Mouse (Mus musculus): ENCODE results near the gene Prox2. TPM values are rescaled to one million over a fixed set of nuclear protein-coding genes. Genes with fewer than 3 reads are reported as not detected.

Prox2 gene
- total and polyA plus RNA-seq, 3 experiments, result 2.4 to 13.3 (median 4.5) TPM

DNA sequence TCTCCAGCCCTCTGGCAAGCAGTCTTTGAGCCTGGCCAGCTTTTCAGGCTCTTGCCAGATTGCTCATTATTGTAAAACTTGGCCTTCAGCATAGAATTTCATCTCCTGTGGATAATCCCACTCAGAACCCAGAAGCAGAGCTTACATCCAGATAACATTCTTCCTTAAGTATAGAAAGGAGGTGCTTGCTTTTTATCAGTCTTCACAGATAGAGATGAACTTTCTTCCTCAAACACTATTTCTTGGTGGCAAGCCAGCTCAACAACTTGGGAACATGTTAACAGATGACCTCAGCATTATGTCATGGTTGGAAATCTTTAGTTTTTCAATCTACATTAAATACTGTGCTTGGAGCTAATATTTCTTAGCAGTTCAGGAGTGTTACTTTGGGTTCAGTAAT lies 39.5 kb downstream of the Prox2 start:
- H3K27me3 ChIP-seq (replicated peaks), result no peaks in the 10 kb centered on the region
- no peaks in the 10 kb centered on the region for H3K79me2 ChIP-seq (replicated peaks; ENCODE audit: control insufficient read depth, extremely low read depth, insufficient read depth, poor library complexity, severe bottlenecking)
- no peaks in the 10 kb centered on the region for H3K4me1 ChIP-seq (ENCODE audit: control insufficient read depth in 1 of 2, insufficient read depth in 2 of 2)
- in situ Hi-C loops (cut with MboI; ENCODE audit: low pct_ligation_motif_present, low pct_unique_long_range_greater_than_20kb, low sequenced_read_pairs), result no loop called here
- H3K36me3 ChIP-seq (replicated peaks in 1 of 2; ENCODE audit: control insufficient read depth in 1 of 2, insufficient read depth in 1 of 2, low read length in 1 of 2), result peaks cover 25 to 75% of the 10 kb centered on the region in 2 experiments
- H3K9ac ChIP-seq (ENCODE audit: insufficient read depth, low read depth), result no peak overlapping the region
- H3K4me3 ChIP-seq (replicated peaks in 1 of 3; ENCODE audit: low read depth in 2 of 3, low read length in 2 of 3, poor library complexity in 1 of 3), result no peak overlapping the region
- no peak for DNase-seq (ENCODE audit: extremely low read depth)
- H3K27ac ChIP-seq (ENCODE audit: insufficient read depth, low read depth), result no peak overlapping the region
- dilution Hi-C loops (cut with MboI; ENCODE audit: extremely low pct_ligation_motif_present, extremely low pct_unique_long_range_greater_than_20kb, low sequenced_read_pairs), result no loop called here
- no peak overlapping the region for H3K4me2 ChIP-seq (ENCODE audit: insufficient read depth, low read depth, poor library complexity, severe bottlenecking)
- H3K9me3 ChIP-seq (replicated peaks; ENCODE audit: low read length), result no peaks in the 10 kb centered on the region
- TF ChIP-seq TBP (conservative IDR thresholded peaks at IDR 0.05; ENCODE audit: low read depth, low read length), result no peak
- TF ChIP-seq ZKSCAN1 (IDR thresholded peaks at IDR 0.05; ENCODE audit: borderline replicate concordance, low read depth, low read length), result no peak
- TF ChIP-seq MYC (IDR thresholded peaks at IDR 0.05; ENCODE audit: low read depth, low read length), result no peak
- TF ChIP-seq HCFC1 (IDR thresholded peaks at IDR 0.05; ENCODE audit: low read depth, low read length), result no peak
- no peak for TF ChIP-seq MAFK (IDR thresholded peaks at IDR 0.05; ENCODE audit: insufficient replicate concordance, low read length)
- no peak for TF ChIP-seq USF2 (conservative IDR thresholded peaks at IDR 0.05; ENCODE audit: low read depth, low read length)
- TF ChIP-seq GABPA (IDR thresholded peaks at IDR 0.05; ENCODE audit: insufficient replicate concordance, low read depth, low read length), result no peak
- TF ChIP-seq SMC3 (IDR thresholded peaks at IDR 0.05; ENCODE audit: low read depth, low read length), result no peak
- TF ChIP-seq PAX5 (IDR thresholded peaks at IDR 0.05; ENCODE audit: low read length), result no peak
- TF ChIP-seq IRF4 (IDR thresholded peaks at IDR 0.05; ENCODE audit: low read depth, low read length), result no peak

- H3K27ac ChIP-seq (ENCODE audit: insufficient read depth, low read depth), result peak overlapping the region; percentile 89
- dilution Hi-C loops (cut with MboI; ENCODE audit: extremely low pct_ligation_motif_present, extremely low pct_unique_long_range_greater_than_20kb, low sequenced_read_pairs), result no loop called here
- DNase-seq (ENCODE audit: extremely low read depth), result peak; percentile 90
- peak overlapping the region; percentile 13 to 29 (median 28) for H3K4me3 ChIP-seq (replicated peaks in 1 of 3; ENCODE audit: low read depth in 2 of 3, low read length in 2 of 3, poor library complexity in 1 of 3)
- H3K9me3 ChIP-seq (replicated peaks; ENCODE audit: low read length), result no peaks in the 10 kb centered on the region
- H3K9ac ChIP-seq (ENCODE audit: insufficient read depth, low read depth), result peak overlapping the region; percentile 57
- peaks cover 29 to 58% of the 10 kb centered on the region in 2 experiments for H3K36me3 ChIP-seq (replicated peaks in 1 of 2; ENCODE audit: control insufficient read depth in 1 of 2, insufficient read depth in 1 of 2, low read length in 1 of 2)
- no peaks in the 10 kb centered on the region for H3K27me3 ChIP-seq (replicated peaks)
- H3K79me2 ChIP-seq (replicated peaks; ENCODE audit: control insufficient read depth, extremely low read depth, insufficient read depth, poor library complexity, severe bottlenecking), result 0 out of 2 replicates have a peak, but pooled peaks cover 2% of the 10 kb centered on the region
- H3K4me1 ChIP-seq (ENCODE audit: control insufficient read depth in 1 of 2, insufficient read depth in 2 of 2), result peaks cover 4 to 48% of the 10 kb centered on the region in 2 experiments
- peak overlapping the region; percentile 97 for H3K4me2 ChIP-seq (ENCODE audit: insufficient read depth, low read depth, poor library complexity, severe bottlenecking)
- in situ Hi-C loops (cut with MboI; ENCODE audit: low pct_ligation_motif_present, low pct_unique_long_range_greater_than_20kb, low sequenced_read_pairs), result no loop called here
- TF ChIP-seq ZNF384 (IDR thresholded peaks at IDR 0.05; ENCODE audit: low read depth, low read length), result peak; percentile 84
- no peak for TF ChIP-seq USF1 (IDR thresholded peaks at IDR 0.05; ENCODE audit: low read depth, low read length)
- TF ChIP-seq ZMIZ1 (IDR thresholded peaks at IDR 0.05; ENCODE audit: low read depth, low read length), result no peak
- 0 out of 2 replicates have a peak, but pooled peaks have one; percentile 46 for TF ChIP-seq MYC (IDR thresholded peaks at IDR 0.05; ENCODE audit: low read depth, low read length)
- TF ChIP-seq ELF1 (IDR thresholded peaks at IDR 0.05; ENCODE audit: low read depth, low read length), result peak; percentile 70
- no peak; the same call in 1 of the 2 replicates for TF ChIP-seq ZKSCAN1 (IDR thresholded peaks at IDR 0.05; ENCODE audit: borderline replicate concordance, low read depth, low read length)
- TF ChIP-seq RCOR1 (conservative IDR thresholded peaks at IDR 0.05; ENCODE audit: low read depth, low read length), result peak; percentile 59; the same call in 1 of the 2 replicates
- no peak for TF ChIP-seq E2F4 (IDR thresholded peaks at IDR 0.05; ENCODE audit: insufficient replicate concordance, low read depth, low read length)
- TF ChIP-seq MAFK (IDR thresholded peaks at IDR 0.05; ENCODE audit: insufficient replicate concordance, low read length), result peak; percentile 48; the same call in 1 of the 2 replicates
- no peak for TF ChIP-seq SMC3 (IDR thresholded peaks at IDR 0.05; ENCODE audit: low read depth, low read length)
- TF ChIP-seq NRF1 (IDR thresholded peaks at IDR 0.05; ENCODE audit: low read depth, low read length), result no peak
- TF ChIP-seq JUN (IDR thresholded peaks at IDR 0.05; ENCODE audit: insufficient read depth, low read depth, low read length), result peak; percentile 75
- no peak for TF ChIP-seq POLR2A (IDR thresholded peaks at IDR 0.05; ENCODE audit: low read depth, low read length)
- peak; percentile 71; the same call in 1 of the 2 replicates for TF ChIP-seq MAZ (IDR thresholded peaks at IDR 0.05; ENCODE audit: low read depth, low read length)
- TF ChIP-seq ETS1 (conservative IDR thresholded peaks at IDR 0.05; ENCODE audit: low read depth, low read length), result peak; percentile 97
- TF ChIP-seq NELFE (IDR thresholded peaks at IDR 0.05; ENCODE audit: low read depth, low read length), result no peak
- TF ChIP-seq KAT2A (IDR thresholded peaks at IDR 0.05; ENCODE audit: insufficient replicate concordance, low read length), result no peak
- TF ChIP-seq IRF4 (IDR thresholded peaks at IDR 0.05; ENCODE audit: low read depth, low read length), result peak; percentile 37; the same call in 1 of the 2 replicates
- TF ChIP-seq EP300 (IDR thresholded peaks at IDR 0.05; ENCODE audit: low read length), result peak; percentile 87
- no peak for TF ChIP-seq GABPA (IDR thresholded peaks at IDR 0.05; ENCODE audit: insufficient replicate concordance, low read depth, low read length)
- peak; percentile 33; the same call in 1 of the 2 replicates for TF ChIP-seq MAX (IDR thresholded peaks at IDR 0.05; ENCODE audit: low read length)
- TF ChIP-seq ZC3H11A (IDR thresholded peaks at IDR 0.05; ENCODE audit: low read depth, low read length), result no peak
- TF ChIP-seq JUND (conservative IDR thresholded peaks at IDR 0.05; ENCODE audit: low read depth, low read length), result peak; percentile 81
- peak; percentile 18; the same call in 1 of the 2 replicates for TF ChIP-seq HCFC1 (IDR thresholded peaks at IDR 0.05; ENCODE audit: low read depth, low read length)
- peak; percentile 98 for TF ChIP-seq SIN3A (IDR thresholded peaks at IDR 0.05; ENCODE audit: low read length)
- TF ChIP-seq MEF2A (IDR thresholded peaks at IDR 0.05; ENCODE audit: borderline replicate concordance, low read depth, low read length), result peak; percentile 85
- TF ChIP-seq TBP (conservative IDR thresholded peaks at IDR 0.05; ENCODE audit: low read depth, low read length), result no peak
- TF ChIP-seq PAX5 (IDR thresholded peaks at IDR 0.05; ENCODE audit: low read length), result no peak
- no peak for TF ChIP-seq CHD1 (IDR thresholded peaks at IDR 0.05; ENCODE audit: low read depth, low read length)
Measured at GRCm38 (mm10) chr12:85051218-85051617, 59.3 kb downstream of the Prox2 start.

Measured in CH12.LX (cell line).